Mouse (Mus musculus) hindbrain, postnatal 0 days (tissue): Measurements from ENCODE around the gene Atp5b. TPM values are rescaled to one million over a fixed set of nuclear protein-coding genes. Genes with fewer than 3 reads are reported as not detected.
A peak's percentile ranks its signal among the peaks of the same experiment; 100 is the strongest.

Source experiments
- ATAC-seq: fragments of 200-750 bp; cut with Nextera tagmentation; 2 replicates; pipeline ENCODE4 v1.8.0; 2017; ENCODE audit warnings: mild to moderate bottlenecking, moderate TSS enrichment, moderate library complexity
- DNase-seq: peaks from one replicate; pipeline ENCODE4 v3.0.0-alpha.2; 2015; ENCODE audit warnings: low spot score
- H3K27ac ChIP-seq: fragments of 300-500 bp; sonication (generic); 2 replicates; pipeline ENCODE4 v1.5.1; 2014; ENCODE audit warnings: mild to moderate bottlenecking
- H3K27me3 ChIP-seq: fragments of 300-500 bp; sonication (generic); 2 replicates; pipeline ENCODE4 v1.6.1; 2014; ENCODE audit warnings: low read length, mixed read lengths; ENCODE audit not compliant: insufficient read depth
- H3K36me3 ChIP-seq: fragments of 300-500 bp; sonication (generic); 2 replicates; pipeline ENCODE4 v1.6.1; 2014; ENCODE audit warnings: low read length, mixed read lengths; ENCODE audit not compliant: insufficient read depth
- H3K4me1 ChIP-seq: fragments of 300-500 bp; sonication (generic); 2 replicates; pipeline ENCODE4 v1.6.1; 2014; ENCODE audit warnings: antibody characterized with exemption, low read length, mixed read lengths; ENCODE audit not compliant: insufficient read depth
- H3K4me2 ChIP-seq: fragments of 300-500 bp; sonication (generic); 2 replicates; pipeline ENCODE4 v1.6.1; 2014; ENCODE audit warnings: low read depth, mild to moderate bottlenecking, low read length, moderate library complexity, mixed read lengths
- H3K4me3 ChIP-seq: fragments of 300-500 bp; sonication (generic); 2 replicates; pipeline ENCODE4 v1.5.1; 2014; ENCODE audit warnings: low read length
- H3K9ac ChIP-seq: fragments of 300-500 bp; sonication (generic); replicated peaks from 2 replicates; pipeline ENCODE4 v1.6.1; 2014; ENCODE audit warnings: mild to moderate bottlenecking, low read length, moderate library complexity, mixed read lengths
- H3K9me3 ChIP-seq: fragments of 300-500 bp; sonication (generic); 2 replicates; pipeline ENCODE4 v1.6.1; 2016; ENCODE audit warnings: low read length, mixed read lengths
- CTCF ChIP-seq: IDR thresholded peaks from 2 replicates; pipeline ENCODE4 v1.5.1; 2016; ENCODE audit warnings: antibody characterized with exemption, control low read depth, low read depth
- WGBS: fragments of 180-500 bp; shearing (Covaris S2); extraction: QIAGEN DNeasy Blood & Tissue Kit; methylation state at CpG from one replicate; pipeline ENCODE4 v1.1.7; 2014; 5-methylcytosine and 5-hydroxymethylcytosine counted together
- polyA plus RNA-seq: library from polyadenylated mRNA; unstranded; fragments of >200 nt; fragmentation: Nextera tagmentation; extraction: Ambion mirVana; gene quantifications from 2 replicates; pipeline ENCODE4 v1.2.1, GENCODE M21; 2015
- total RNA-seq: library from RNA; depleted of rRNA; stranded (reverse); fragments of >200 nt; gene quantifications from 2 replicates; pipeline ENCODE4 v1.2.3, GENCODE M21; 2014

Atp5b gene
- total and polyA plus RNA-seq, 2 experiments from 2014 or later: 2,401 to 6,623 TPM

- no peak overlapping the region for H3K27ac ChIP-seq
- H3K4me3 ChIP-seq: no peak overlapping the region
- no peak for ATAC-seq
- no peak for DNase-seq
- TF ChIP-seq CTCF: no peak
- H3K9me3 ChIP-seq: no peaks in the 10 kb centered on the region
- peaks cover 15% of the 10 kb centered on the region; the same call in 1 of the 2 replicates for H3K36me3 ChIP-seq
- no peak overlapping the region for H3K4me2 ChIP-seq
- H3K27me3 ChIP-seq: no peaks in the 10 kb centered on the region
- whole genome bisulfite sequencing: 95% methylated on average over 8 of the region's 8 CpGs
- H3K9ac ChIP-seq: no peak overlapping the region
- no peaks in the 10 kb centered on the region for H3K4me1 ChIP-seq
Observed at GRCm38 (mm10) chr10:128053001-128053400, 30.1 kb upstream of the Atp5b start.

- Histone ChIP-seq H3K9me3 (no peaks in the 10 kb centered on the region), H3K4me1 (peaks cover 8% of the 10 kb centered on the region), H3K4me2 (peak overlapping the region; percentile 87), H3K4me3 (peak overlapping the region; percentile 64), H3K36me3 (no peaks in the 10 kb centered on the region), H3K9ac (peak overlapping the region; percentile 96), H3K27me3 (no peaks in the 10 kb centered on the region), H3K27ac (peak overlapping the region; percentile 98)
- DNase-seq (no peak), ATAC-seq (no peak)
- peak; percentile 18; the same call in 1 of the 2 replicates for TF ChIP-seq CTCF
- under 1% methylated on average over 18 of the region's 18 CpGs for WGBS
Observed at GRCm38 (mm10) chr10:128058184-128058583, 24.9 kb upstream of the Atp5b start.

DNA sequence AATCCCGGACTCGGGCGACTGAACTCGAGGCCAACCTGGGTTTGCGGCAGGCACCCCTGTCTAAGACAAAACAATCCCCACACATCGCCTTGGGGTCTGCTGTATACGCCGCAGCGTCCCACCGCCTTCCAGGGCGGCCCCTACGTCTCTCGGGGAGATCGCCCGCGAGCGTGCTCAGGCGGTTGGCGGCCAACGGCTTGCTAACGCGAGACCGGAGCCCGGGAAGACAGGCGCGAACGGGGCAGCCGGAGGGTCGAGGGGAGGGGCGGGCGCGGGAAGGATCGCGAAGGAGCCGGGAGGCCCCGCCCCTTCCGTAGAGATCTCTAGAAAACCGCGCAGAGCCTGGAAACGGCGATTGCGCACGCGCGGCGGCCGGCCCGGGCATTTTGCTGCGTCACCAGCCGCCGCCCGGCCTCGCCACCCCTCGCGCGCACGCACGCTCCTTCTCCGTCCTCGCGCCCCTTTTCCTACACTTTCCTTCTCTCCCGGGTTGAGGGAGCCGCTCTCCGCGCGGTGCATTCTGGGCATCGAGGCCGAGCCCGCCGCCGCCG lies 24.4 kb upstream of the Atp5b start, which contains the start of gene Ptges3:
Gene Ptges3 (plus strand): TSS at position 354 of the 551 bp plus-strand sequence.
- H3K27me3 ChIP-seq: no peaks in the 10 kb centered on the region
- peak within 1 kb of the TSS; percentile 98 for H3K27ac ChIP-seq
- DNase-seq (peak; percentile 99), ATAC-seq (peak; percentile 97)
- H3K9ac ChIP-seq: peak within 1 kb of the TSS; percentile 96
- under 1% methylated on average over 66 of the region's 72 CpGs for WGBS
- H3K4me1 ChIP-seq: peaks cover 8% of the 10 kb centered on the region
- peak within 1 kb of the TSS; percentile 87 for H3K4me2 ChIP-seq
- no peaks in the 10 kb centered on the region for H3K9me3 ChIP-seq
- no peaks in the 10 kb centered on the region for H3K36me3 ChIP-seq
- peak within 1 kb of the TSS; percentile 64 for H3K4me3 ChIP-seq
- TF ChIP-seq CTCF: no peak

DNA sequence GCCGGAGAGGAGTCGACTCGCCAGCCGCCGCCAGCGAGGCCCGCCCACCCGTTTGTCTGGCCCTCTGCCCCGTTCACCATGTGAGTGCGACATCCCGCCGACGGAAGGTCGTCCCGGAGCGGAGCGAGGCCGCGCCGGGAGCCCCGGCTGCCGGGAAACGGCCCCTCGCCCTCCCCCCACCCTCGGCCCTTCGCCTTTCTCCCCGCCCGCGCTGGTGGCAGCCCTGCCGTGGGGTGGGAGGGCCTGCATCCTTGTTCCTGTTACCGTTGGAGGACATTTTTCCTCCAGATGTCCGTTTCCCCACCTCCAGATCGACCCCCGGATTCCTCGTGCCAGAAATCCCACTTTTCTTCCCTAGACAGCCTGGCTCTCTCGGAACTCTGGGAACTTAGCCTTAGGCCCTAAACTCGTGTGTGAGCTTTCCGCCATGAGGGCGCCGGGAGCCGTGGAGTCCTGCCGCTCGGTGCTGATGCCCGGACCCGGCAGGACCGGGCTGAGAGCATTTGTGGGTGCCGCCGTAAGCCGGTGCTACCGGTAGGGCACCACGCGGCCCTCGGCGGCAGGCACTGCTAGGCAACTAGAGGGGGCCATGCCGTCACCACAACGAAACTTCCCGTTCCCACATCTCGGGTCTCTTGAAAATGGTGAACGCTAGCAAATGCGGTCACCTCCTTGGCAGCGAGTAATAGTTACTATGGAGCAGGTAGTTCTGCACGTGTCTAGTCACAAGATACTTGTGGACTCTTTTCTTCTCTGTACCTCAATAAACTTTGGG lies 23.7 kb upstream of the Atp5b start:
- Histone ChIP-seq H3K9me3 (no peaks in the 10 kb centered on the region), H3K4me3 (peak overlapping the region; percentile 64), H3K27me3 (no peaks in the 10 kb centered on the region), H3K4me1 (peaks cover 8% of the 10 kb centered on the region), H3K27ac (peak overlapping the region; percentile 98), H3K9ac (peak overlapping the region; percentile 96), H3K36me3 (no peaks in the 10 kb centered on the region), H3K4me2 (peak overlapping the region; percentile 87)
- WGBS: under 1% methylated on average over 54 of the region's 62 CpGs
- TF ChIP-seq CTCF: peak; percentile 37
- ATAC-seq (peak; percentile 10; the same call in 1 of the 2 replicates), DNase-seq (peak; percentile 62)

GRCm38 (mm10) chr10:128061109-128061508 lies 22.0 kb upstream of the Atp5b start:
- no peaks in the 10 kb centered on the region for H3K9me3 ChIP-seq
- H3K9ac ChIP-seq: peak overlapping the region; percentile 96
- no peak overlapping the region for H3K4me3 ChIP-seq
- no peak for TF ChIP-seq CTCF
- no peaks in the 10 kb centered on the region for H3K27me3 ChIP-seq
- peak overlapping the region; percentile 87 for H3K4me2 ChIP-seq
- H3K27ac ChIP-seq: no peak overlapping the region
- ATAC-seq (no peak), DNase-seq (no peak)
- no peaks in the 10 kb centered on the region for H3K36me3 ChIP-seq
- peaks cover 8% of the 10 kb centered on the region for H3K4me1 ChIP-seq
- WGBS: 91% methylated on average over 5 of the region's 5 CpGs

DNA sequence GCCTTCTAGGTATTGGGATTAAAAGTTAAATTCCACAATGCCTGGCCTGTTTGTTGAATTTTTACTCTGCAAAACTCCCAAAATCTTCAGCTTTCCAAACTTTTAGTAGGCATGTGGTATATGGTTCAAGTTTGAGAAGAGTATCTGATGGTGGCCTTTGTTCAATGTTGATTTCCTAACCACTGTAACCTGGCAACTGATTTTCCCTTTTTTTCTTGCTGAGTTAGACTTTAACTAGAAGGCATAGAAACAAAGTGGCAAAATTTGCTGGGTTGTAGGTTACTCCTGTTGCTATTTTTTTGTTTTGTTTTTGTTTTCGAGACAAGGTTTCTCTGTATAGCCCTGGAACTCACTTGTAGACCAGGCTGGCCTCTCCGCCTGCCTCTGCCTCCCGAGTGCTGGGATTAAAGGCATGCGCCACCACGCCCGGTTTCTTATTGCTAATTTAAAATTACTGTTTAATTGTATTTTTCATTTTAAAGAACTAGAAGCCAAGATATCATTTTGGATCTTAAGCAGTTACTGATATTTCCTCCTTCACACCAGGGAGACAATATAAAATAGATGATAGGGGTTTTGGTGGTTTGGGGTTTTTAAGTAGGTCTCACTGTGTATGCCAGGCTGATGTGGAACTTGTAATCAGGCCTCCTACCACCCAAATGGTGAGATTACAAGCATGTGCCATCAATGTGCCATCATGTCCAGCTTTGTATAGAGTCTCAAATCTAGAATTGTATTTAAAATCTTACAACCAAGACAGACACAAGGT lies 20.7 kb upstream of the Atp5b start:
- Histone ChIP-seq H3K36me3 (no peaks in the 10 kb centered on the region), H3K27ac (no peak overlapping the region), H3K4me2 (no peak overlapping the region), H3K4me3 (no peak overlapping the region), H3K27me3 (no peaks in the 10 kb centered on the region), H3K9ac (no peak overlapping the region), H3K4me1 (peaks cover 8% of the 10 kb centered on the region), H3K9me3 (no peaks in the 10 kb centered on the region)
- no peak for DNase-seq
- no peak for TF ChIP-seq CTCF
- 95% methylated on average over 6 of the region's 6 CpGs for WGBS
- ATAC-seq: no peak
